Mouse (Mus musculus): ENCODE data around the gene Npc1l1.
"Not testable (repeated sequence)": the region's sequence is repeated elsewhere in the genome, so short reads cannot be mapped to it uniquely, and the experiment has no call there.

Npc1l1 gene

GRCm38 (mm10) chr11:6230012-6230411 lies at the start of gene Npc1l1:
Gene Npc1l1 (minus strand): TSS chr11:6230143.
- CTCF ChIA-PET = interaction anchor here in 1 of 4 experiments (0.5 kb wide), 1 partner anchor 13 kb away, joined by 3 read pairs; no protein-coding TSS in a partner anchor
- POLR2A ChIA-PET = no interaction called here

GRCm38 (mm10) chr11:6276466-6276865 lies 46.5 kb upstream of the Npc1l1 start:
- CTCF ChIA-PET = no interaction called here
- POLR2A ChIA-PET = interaction anchor here in 3 of 4 experiments (0.5 to 2.7 kb wide), 10 partner anchors 9 to 269 kb away, joined by 5 to 22 read pairs (median 13); partner anchors contain the start of genes Ddx56 (in 2 of the 3) and Ogdh (in 2 of the 3)

- ChIA-PET POLR2A (interaction anchor here (0.6 to 2.7 kb wide), 52 partner anchors 8 to 487 kb away, joined by 3 to 22 read pairs (median 4); partner anchors contain the start of genes Ogdh (in 3 of the 4), Ddx56 (in 2 of the 4), H2afv (in 2 of the 4) and Dbnl (in 1 of the 4)), CTCF (interaction anchor here (0.6 to 2.1 kb wide), 35 partner anchors 8 to 443 kb away, joined by 3 to 24 read pairs (median 4); partner anchors contain the start of genes Ogdh (in 1 of the 4) and Ykt6 (in 1 of the 4))
Observed at GRCm38 (mm10) chr11:6275094-6275484, 45.1 kb upstream of the Npc1l1 start.

GRCm38 (mm10) chr11:6274387-6275093 lies 44.6 kb upstream of the Npc1l1 start, which contains the start of gene Tmed4:
Gene Tmed4 (minus strand): TSS chr11:6274870.
- POLR2A ChIA-PET = interaction anchor here (0.6 to 2.7 kb wide), 50 partner anchors 7 to 486 kb away, joined by 3 to 22 read pairs (median 4); partner anchors contain the start of genes Ogdh (in 3 of the 4), H2afv (in 2 of the 4), Dbnl (in 1 of the 4) and Ddx56 (in 1 of the 4)
- CTCF ChIA-PET = interaction anchor here (0.6 to 2.1 kb wide), 38 partner anchors 8 to 442 kb away, joined by 3 to 24 read pairs (median 4); partner anchors contain the start of genes Ogdh (in 1 of the 4) and Ykt6 (in 1 of the 4)

GRCm38 (mm10) chr11:6273607-6274006 lies 43.7 kb upstream of the Npc1l1 start:
- CTCF ChIA-PET = interaction anchor here in 1 of 4 experiments (1.3 kb wide), 1 partner anchor 12 kb away, joined by 4 read pairs; no protein-coding TSS in a partner anchor

GRCm38 (mm10) chr11:6267320-6268254 lies 37.6 kb upstream of the Npc1l1 start, which contains the start of gene Ddx56:
Gene Ddx56 (minus strand): TSS chr11:6267772.
- ChIA-PET POLR2A (interaction anchor here (0.5 to 4.1 kb wide), 56 partner anchors 8 to 1168 kb away, joined by 3 to 45 read pairs (median 4); partner anchors contain the start of genes Ogdh (in 3 of the 4), A730071L15Rik (in 1 of the 4), Nudcd3 (in 1 of the 4) and Ppia (in 1 of the 4)), CTCF (interaction anchor here in 2 of 4 experiments (0.5 to 1.3 kb wide), 4 partner anchors 7 to 546 kb away, joined by 3 to 4 read pairs (median 3); partner anchors contain the start of genes A730071L15Rik (in 1 of the 2), Nudcd3 (in 1 of the 2) and Tmed4 (in 1 of the 2))

More at GRCm38 (mm10) chr11:6273607-6274006, 43.7 kb upstream of the Npc1l1 start:
- POLR2A ChIA-PET = interaction anchor here (0.8 to 2.7 kb wide), 13 partner anchors 8 to 1174 kb away, joined by 3 to 22 read pairs (median 5); partner anchors contain the start of gene Ogdh (in 1 of the 4)

GRCm38 (mm10) chr11:6266621-6267020 lies 36.7 kb upstream of the Npc1l1 start:
- ChIA-PET POLR2A (interaction anchor here in 3 of 4 experiments (0.9 to 4.1 kb wide), 24 partner anchors 8 to 380 kb away, joined by 3 to 45 read pairs (median 6); partner anchors contain the start of genes Ogdh (in 2 of the 3), Tmed4 (in 2 of the 3), A730071L15Rik (in 1 of the 3) and Nudcd3 (in 1 of the 3)), CTCF (interaction anchor here in 2 of 4 experiments (0.6 to 1.3 kb wide), 2 partner anchors 8 to 1294 kb away, joined by 3 read pairs; partner anchors contain the start of gene Tmed4 (in 1 of the 2))

- POLR2A ChIA-PET = interaction anchor here (0.6 to 3.4 kb wide), 33 partner anchors 8 to 500 kb away, joined by 3 to 18 read pairs (median 4); partner anchors contain the start of genes Tmed4 (in 4 of the 4), Ogdh (in 2 of the 4), A730071L15Rik (in 1 of the 4) and Nudcd3 (in 1 of the 4)
- CTCF ChIA-PET = interaction anchor here (0.6 to 2.3 kb wide), 51 partner anchors 11 to 462 kb away, joined by 3 to 24 read pairs (median 4); partner anchors contain the start of genes Tmed4 (in 3 of the 4), Ogdh (in 2 of the 4) and Ykt6 (in 1 of the 4)
Observed at GRCm38 (mm10) chr11:6261434-6262082, 31.6 kb upstream of the Npc1l1 start.

GRCm38 (mm10) chr11:6259413-6259812 lies 29.5 kb upstream of the Npc1l1 start:
- CTCF ChIA-PET = interaction anchor here in 2 of 4 experiments (0.6 to 0.7 kb wide), 3 partner anchors 72 to 1177 kb away, joined by 4 to 7 read pairs (median 5); no protein-coding TSS in a partner anchor
- POLR2A ChIA-PET = interaction anchor here in 1 of 4 experiments (0.6 to 4.9 kb wide), 3 partner anchors 7 to 668 kb away, joined by 3 to 45 read pairs (median 8); partner anchors contain the start of gene Ddx56

- ChIA-PET POLR2A (interaction anchor here (0.5 to 4.9 kb wide), 19 partner anchors 10 to 314 kb away, joined by 3 to 45 read pairs (median 3); partner anchors contain the start of genes Ddx56 (in 3 of the 4) and Tmed4 (in 1 of the 4)), CTCF (interaction anchor here in 1 of 4 experiments (0.6 to 1.1 kb wide), 2 partner anchors 92 to 514 kb away, joined by 3 to 4 read pairs; no protein-coding TSS in a partner anchor)
Observed at GRCm38 (mm10) chr11:6256490-6257072, 26.6 kb upstream of the Npc1l1 start.

GRCm38 (mm10) chr11:6254602-6255001 lies 24.7 kb upstream of the Npc1l1 start:
- CTCF ChIA-PET = not testable (repeated sequence)
- POLR2A ChIA-PET = interaction anchor here (0.6 to 4.5 kb wide), 9 partner anchors 10 to 264 kb away, joined by 3 to 22 read pairs (median 4); partner anchors contain the start of genes Ddx56 (in 3 of the 4) and Tmed4 (in 1 of the 4)

- CTCF ChIA-PET = no interaction called here
- POLR2A ChIA-PET = interaction anchor here in 1 of 4 experiments (0.9 to 2.4 kb wide), 2 partner anchors 9 to 12 kb away, joined by 5 read pairs; no protein-coding TSS in a partner anchor
Observed at GRCm38 (mm10) chr11:6252824-6253223, 22.9 kb upstream of the Npc1l1 start.

GRCm38 (mm10) chr11:6252248-6252647 lies 22.3 kb upstream of the Npc1l1 start:
- POLR2A ChIA-PET = interaction anchor here in 1 of 4 experiments (0.9 to 2.9 kb wide), 3 partner anchors 10 to 23 kb away, joined by 5 to 8 read pairs (median 5); partner anchors contain the start of gene Tmed4
- CTCF ChIA-PET = no interaction called here

- POLR2A ChIA-PET = interaction anchor here in 2 of 4 experiments (1.5 kb wide), 2 partner anchors 10 to 23 kb away, joined by 4 to 6 read pairs; partner anchors contain the start of gene Ddx56 (in 1 of the 2)
- CTCF ChIA-PET = interaction anchor here in 3 of 4 experiments (1.2 to 1.5 kb wide), 3 partner anchors 17 to 30 kb away, joined by 3 to 5 read pairs (median 3); partner anchors contain the start of gene Tmed4 (in 1 of the 3)
Observed at GRCm38 (mm10) chr11:6244707-6245106, 14.8 kb upstream of the Npc1l1 start.

GRCm38 (mm10) chr11:6233025-6233424 lies 3.1 kb upstream of the Npc1l1 start:
- CTCF ChIA-PET = interaction anchor here in 2 of 4 experiments (0.9 to 1.1 kb wide), 2 partner anchors 9 to 29 kb away, joined by 3 to 4 read pairs; no protein-coding TSS in a partner anchor
- POLR2A ChIA-PET = interaction anchor here in 3 of 4 experiments (0.6 to 1.4 kb wide), 3 partner anchors 10 to 42 kb away, joined by 3 read pairs; partner anchors contain the start of gene Tmed4 (in 1 of the 3)
